Mouse (Mus musculus) stomach, embryonic 16.5 days (tissue): ENCODE data around the gene Mob4. TPM values are rescaled to one million over a fixed set of nuclear protein-coding genes. Genes with fewer than 3 reads are reported as not detected.

Experiments
- ATAC-seq: fragments of 200-750 bp; cut with Nextera tagmentation; 2 replicates; pipeline ENCODE4 v1.8.0; 2017; ENCODE audit warnings: moderate number of reproducible peaks, moderate TSS enrichment; ENCODE audit not compliant: insufficient read depth, low FRiP score
- H3K27ac ChIP-seq: fragments of 300-500 bp; sonication (generic); 2 replicates; pipeline ENCODE4 v1.5.1; 2014; ENCODE audit warnings: low read length
- H3K27me3 ChIP-seq: fragments of 300-500 bp; sonication (generic); 2 replicates; pipeline ENCODE4 v1.6.1; 2014; ENCODE audit warnings: low read length, control low read depth, mixed read lengths; ENCODE audit not compliant: control insufficient read depth, insufficient read depth
- H3K36me3 ChIP-seq: fragments of 300-500 bp; sonication (generic); 2 replicates; pipeline ENCODE4 v1.6.1; 2014; ENCODE audit warnings: low read length; ENCODE audit not compliant: control insufficient read depth, insufficient read depth
- H3K4me1 ChIP-seq: fragments of 300-500 bp; sonication (generic); 2 replicates; pipeline ENCODE4 v1.6.1; 2014; ENCODE audit warnings: low read length, control low read depth, mixed read lengths; ENCODE audit not compliant: control insufficient read depth, insufficient read depth
- H3K4me2 ChIP-seq: fragments of 300-500 bp; sonication (generic); 2 replicates; pipeline ENCODE4 v1.6.1; 2014; ENCODE audit warnings: low read depth, low read length, mixed read lengths
- H3K4me3 ChIP-seq: fragments of 300-500 bp; sonication (generic); replicated peaks from 2 replicates; pipeline ENCODE4 v1.5.1; 2014; ENCODE audit warnings: mild to moderate bottlenecking, low read length
- H3K9ac ChIP-seq: fragments of 300-500 bp; sonication (generic); 2 replicates; pipeline ENCODE4 v1.6.1; 2014; ENCODE audit warnings: low read length
- H3K9me3 ChIP-seq: fragments of 300-500 bp; sonication (generic); replicated peaks from 2 replicates; pipeline ENCODE4 v1.6.1; 2016; ENCODE audit warnings: low read length, control low read depth; ENCODE audit not compliant: control insufficient read depth
- WGBS: fragments of 180-500 bp; shearing (Covaris S2); extraction: QIAGEN DNeasy Blood & Tissue Kit; methylation state at CpG from one replicate; pipeline ENCODE4 v1.1.7; 2014; 5-methylcytosine and 5-hydroxymethylcytosine counted together
- polyA plus RNA-seq: library from polyadenylated mRNA; unstranded; fragments of >200 nt; fragmentation: Nextera tagmentation; extraction: Ambion mirVana; gene quantifications from 2 replicates; pipeline ENCODE4 v1.2.1, GENCODE M21; 2015

Mob4 gene
- polyA plus RNA-seq, 1 experiment from 2014 or later = 153 TPM

DNA sequence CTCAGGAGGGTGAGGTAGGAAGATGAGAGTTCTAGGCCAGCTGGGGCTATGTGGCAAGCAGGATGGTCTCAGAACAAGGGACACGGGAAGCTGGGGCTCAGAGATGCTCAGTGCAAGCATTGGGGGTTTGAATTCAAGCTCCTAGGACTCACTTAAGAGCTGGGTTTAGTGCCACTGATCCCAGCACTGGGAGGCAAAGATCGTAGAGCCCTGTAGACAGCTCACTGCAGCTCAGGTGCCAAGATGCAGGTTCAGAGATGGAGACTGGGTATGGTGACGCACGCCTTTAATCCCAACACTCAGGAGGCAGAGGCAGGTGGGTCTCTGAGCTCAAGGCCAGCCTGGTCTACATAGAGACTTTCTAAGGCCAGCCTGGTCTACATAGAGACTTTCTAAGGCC is 26.3 kb downstream of the Mob4 start:
- ATAC-seq = no peak
- Histone ChIP-seq H3K4me3 (no peak overlapping the region), H3K9me3 (no peaks in the 10 kb centered on the region), H3K27me3 (no peaks in the 10 kb centered on the region), H3K4me2 (no peak overlapping the region), H3K4me1 (no peaks in the 10 kb centered on the region), H3K9ac (no peak overlapping the region), H3K27ac (no peak overlapping the region), H3K36me3 (peaks cover 14% of the 10 kb centered on the region)
- 96% methylated on average over 4 of the region's 4 CpGs for WGBS

DNA sequence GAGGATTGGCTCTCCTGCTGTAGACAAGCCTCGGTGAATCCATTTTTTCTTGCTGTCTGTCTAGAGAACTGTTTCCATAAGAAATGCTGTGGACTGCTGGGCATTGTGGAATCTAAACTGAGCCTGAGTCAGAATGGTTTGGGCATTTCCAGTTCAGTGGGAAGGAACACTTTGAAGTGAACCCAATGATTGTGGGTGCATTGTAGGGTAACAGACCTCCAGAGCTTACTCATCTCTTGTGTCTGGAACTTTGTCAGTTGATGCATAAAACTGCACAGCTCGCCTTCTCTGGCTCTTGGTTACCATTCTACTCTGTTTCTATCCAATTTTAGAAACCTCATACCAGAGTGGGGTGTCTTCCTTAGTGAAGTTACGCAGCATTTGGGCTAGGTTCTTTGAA is 27.2 kb downstream of the Mob4 start:
- Histone ChIP-seq H3K4me2 (no peak overlapping the region), H3K36me3 (peaks cover 13% of the 10 kb centered on the region), H3K4me3 (no peak overlapping the region), H3K9ac (no peak overlapping the region), H3K27me3 (no peaks in the 10 kb centered on the region), H3K9me3 (no peaks in the 10 kb centered on the region), H3K4me1 (no peaks in the 10 kb centered on the region), H3K27ac (no peak overlapping the region)
- ATAC-seq = no peak
- 92% methylated on average over 3 of the region's 3 CpGs for WGBS

DNA sequence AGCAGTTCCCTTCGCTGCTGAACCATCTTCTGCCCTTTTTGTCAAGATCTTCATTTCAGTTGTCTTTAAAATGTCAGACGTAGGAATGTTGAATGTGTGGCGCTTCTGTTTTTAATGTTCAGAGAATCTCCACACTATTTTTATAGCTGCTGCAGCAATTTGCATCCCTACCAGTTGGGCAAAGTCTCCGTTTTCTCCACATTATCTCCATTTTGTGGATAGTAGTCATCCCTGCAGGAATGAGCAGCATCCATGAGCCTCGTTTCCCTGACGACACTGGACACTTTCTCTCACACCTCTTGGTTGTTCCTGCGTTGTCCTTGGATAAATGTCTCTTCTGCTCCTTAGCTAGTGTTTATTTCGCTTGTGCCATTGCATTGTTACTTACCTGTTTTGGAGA is 27.8 kb downstream of the Mob4 start:
- no peak for ATAC-seq
- H3K9me3 ChIP-seq = no peaks in the 10 kb centered on the region

DNA sequence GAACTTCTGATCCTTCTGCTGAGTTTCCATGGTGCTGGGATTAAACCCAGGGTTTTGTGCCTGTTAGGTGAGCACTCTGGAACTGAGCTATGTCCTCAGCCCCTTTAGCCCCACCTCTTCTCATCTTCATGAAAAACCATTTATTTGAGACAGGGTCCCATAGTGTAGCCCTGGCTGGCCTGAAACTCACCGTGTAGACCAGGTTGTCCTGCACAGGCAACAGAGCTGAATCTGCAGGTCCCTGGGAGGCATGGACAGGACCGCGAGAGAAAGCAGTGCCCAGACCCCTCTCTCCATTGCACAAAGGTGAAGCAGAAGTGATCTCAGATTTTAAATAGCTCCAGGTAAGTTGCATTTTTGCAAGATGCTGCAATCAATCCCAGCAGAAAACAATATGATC is 29.2 kb downstream of the Mob4 start:
- Histone ChIP-seq H3K4me1 (no peaks in the 10 kb centered on the region), H3K4me2 (no peak overlapping the region), H3K36me3 (peaks cover 13% of the 10 kb centered on the region), H3K4me3 (no peak overlapping the region), H3K9ac (no peak overlapping the region), H3K27me3 (no peaks in the 10 kb centered on the region), H3K27ac (no peak overlapping the region), H3K9me3 (no peaks in the 10 kb centered on the region)
- ATAC-seq = no peak
- WGBS = 88% methylated on average over 3 of the region's 3 CpGs

More for the DNA sequence above, 27.8 kb downstream of the Mob4 start:
- Histone ChIP-seq H3K4me2 (no peak overlapping the region), H3K27ac (no peak overlapping the region), H3K4me1 (no peaks in the 10 kb centered on the region), H3K36me3 (peaks cover 13% of the 10 kb centered on the region), H3K4me3 (no peak overlapping the region), H3K9ac (no peak overlapping the region), H3K27me3 (no peaks in the 10 kb centered on the region)
- 88% methylated on average over 8 of the region's 8 CpGs for WGBS

DNA sequence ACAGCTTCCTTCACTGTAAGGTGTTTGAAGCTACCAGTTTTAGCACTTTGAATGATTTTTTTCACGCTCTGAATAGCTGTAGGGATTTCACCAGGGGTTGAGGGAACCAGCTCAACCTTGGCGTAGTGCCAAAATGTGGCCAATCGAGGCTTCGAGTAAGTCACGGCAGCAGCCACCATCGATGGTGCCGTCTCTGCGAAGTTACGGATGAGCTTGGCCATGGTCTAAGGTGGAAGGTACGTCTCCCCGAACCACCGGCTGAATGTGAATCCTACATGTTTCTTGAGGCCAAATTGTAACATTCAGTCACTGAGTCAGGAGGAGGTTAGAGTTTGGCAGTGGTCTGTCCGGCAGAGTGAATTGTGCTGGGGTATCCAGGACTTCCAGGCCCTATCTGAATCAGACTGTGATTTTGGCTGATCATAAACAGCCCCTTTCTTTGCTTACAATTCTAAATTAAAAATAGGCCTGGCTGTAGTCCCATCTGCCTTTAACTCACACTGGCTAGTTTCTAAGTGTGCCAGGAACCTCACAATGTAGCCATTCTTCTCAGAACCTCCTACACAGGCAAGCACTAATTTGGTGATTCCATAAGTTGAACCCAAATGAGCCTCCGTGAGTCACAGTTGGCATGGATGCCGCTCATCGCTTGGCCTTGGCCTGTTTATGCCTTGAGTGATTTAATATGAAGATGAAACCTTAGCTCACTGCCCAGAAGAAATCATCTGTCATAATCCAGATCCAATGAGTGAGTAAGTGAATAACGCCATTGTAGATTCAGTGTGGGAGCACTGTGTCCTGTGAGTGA is 30.0 kb downstream of the Mob4 start:
- WGBS = 87% methylated on average over 17 of the region's 17 CpGs
- peak; percentile 16; the same call in 1 of the 2 replicates for ATAC-seq
- no peaks in the 10 kb centered on the region for H3K4me1 ChIP-seq
- no peak overlapping the region for H3K9ac ChIP-seq
- H3K36me3 ChIP-seq = peaks cover 12% of the 10 kb centered on the region; the same call in 1 of the 2 replicates
- H3K27me3 ChIP-seq = no peaks in the 10 kb centered on the region
- no peaks in the 10 kb centered on the region for H3K9me3 ChIP-seq
- no peak overlapping the region for H3K27ac ChIP-seq
- H3K4me2 ChIP-seq = no peak overlapping the region
- H3K4me3 ChIP-seq = no peak overlapping the region

DNA sequence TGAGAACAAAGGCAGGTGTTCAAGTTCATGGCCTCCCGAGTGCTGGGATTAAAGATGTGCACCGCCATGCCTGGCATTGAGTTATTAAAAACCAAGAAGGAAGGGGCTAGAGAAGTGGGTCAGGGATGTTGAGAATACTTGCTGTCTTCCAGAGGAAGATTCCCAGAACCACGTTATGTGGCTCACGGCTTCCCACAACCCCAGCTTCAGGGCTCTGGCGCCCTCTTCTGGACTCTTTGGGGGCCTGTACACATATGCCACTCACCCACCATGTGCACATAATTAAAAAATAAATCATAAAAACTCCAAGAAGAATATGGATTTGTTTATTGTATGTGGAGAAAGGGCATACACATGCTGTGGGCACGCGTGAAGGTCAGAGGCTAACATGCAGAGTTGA is 30.9 kb downstream of the Mob4 start:
- no peak overlapping the region for H3K4me3 ChIP-seq
- no peak for ATAC-seq
- no peaks in the 10 kb centered on the region for H3K27me3 ChIP-seq
- no peak overlapping the region for H3K4me2 ChIP-seq
- H3K9me3 ChIP-seq = no peaks in the 10 kb centered on the region
- peaks cover 3% of the 10 kb centered on the region; the same call in 1 of the 2 replicates for H3K36me3 ChIP-seq
- no peak overlapping the region for H3K27ac ChIP-seq
- no peak overlapping the region for H3K9ac ChIP-seq
- WGBS = 74% methylated on average over 7 of the region's 7 CpGs
- no peaks in the 10 kb centered on the region for H3K4me1 ChIP-seq

DNA sequence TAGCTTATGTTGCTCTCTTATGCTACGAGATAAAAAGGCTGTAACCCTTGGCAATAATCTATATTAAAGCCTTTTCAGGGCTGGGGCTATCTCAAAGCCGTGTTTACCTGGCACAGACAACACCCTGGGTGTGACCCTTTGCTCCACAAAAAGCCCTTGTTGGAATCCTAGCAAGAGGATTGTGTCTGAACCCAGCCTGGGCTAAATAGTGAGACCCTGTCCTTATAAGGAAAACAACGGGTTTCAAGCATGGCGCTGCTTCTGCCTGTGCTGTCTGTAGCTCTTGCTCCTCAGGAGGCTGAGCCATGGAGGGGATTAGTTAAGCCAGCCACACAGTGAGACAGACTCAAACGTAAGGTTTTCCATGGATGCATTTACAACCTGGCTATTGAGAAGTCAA is 31.8 kb downstream of the Mob4 start:
- Histone ChIP-seq H3K4me1 (no peaks in the 10 kb centered on the region), H3K36me3 (no peaks in the 10 kb centered on the region), H3K9ac (no peak overlapping the region), H3K27ac (no peak overlapping the region), H3K4me2 (no peak overlapping the region), H3K27me3 (no peaks in the 10 kb centered on the region), H3K9me3 (no peaks in the 10 kb centered on the region), H3K4me3 (no peak overlapping the region)
- no peak for ATAC-seq
- 69% methylated on average over 5 of the region's 5 CpGs for WGBS

DNA sequence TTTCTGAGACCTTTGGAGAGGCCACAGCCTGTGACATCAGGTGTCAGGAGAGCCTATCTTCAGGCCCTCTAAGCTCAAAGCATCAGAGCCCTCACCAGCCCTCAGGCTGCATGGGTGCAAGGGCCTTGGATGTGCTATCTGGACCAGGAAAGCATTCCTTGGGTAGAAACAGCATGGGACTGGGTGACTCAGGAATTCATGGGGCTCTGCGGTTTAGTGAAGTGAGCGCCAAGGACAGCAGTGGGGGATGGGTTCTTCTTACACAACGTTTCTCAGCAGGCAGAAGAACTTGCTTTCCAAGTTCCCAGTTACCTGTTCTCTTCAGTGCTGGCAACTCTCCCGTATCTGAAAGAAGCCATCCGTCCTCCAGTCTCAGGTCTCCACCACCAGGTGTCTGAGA is 33.0 kb downstream of the Mob4 start:
- ATAC-seq = 0 out of 2 replicates have a peak, but pooled peaks have one; percentile 6
- WGBS = 52% methylated on average over 5 of the region's 5 CpGs

DNA sequence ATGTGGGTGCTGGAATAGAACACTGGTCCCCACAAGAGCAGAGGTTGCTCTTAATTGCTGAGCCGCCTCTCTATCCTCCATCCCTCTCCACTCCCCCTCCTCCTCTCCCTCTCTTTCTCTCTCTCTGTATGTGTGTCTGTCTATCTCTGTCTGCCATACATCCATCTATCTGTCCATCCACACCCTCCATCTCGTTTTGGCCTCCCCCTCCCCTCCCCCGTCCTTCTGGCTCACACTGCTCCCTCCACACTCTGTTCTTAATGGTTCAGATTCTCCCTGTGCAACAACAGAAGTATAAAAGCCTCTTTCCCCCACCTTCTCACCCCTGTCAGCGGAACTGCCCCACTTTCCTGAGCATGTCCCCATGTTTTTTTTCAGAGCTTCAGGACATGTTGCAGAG is 36.5 kb downstream of the Mob4 start:
- Histone ChIP-seq H3K4me2 (no peak overlapping the region), H3K27me3 (no peaks in the 10 kb centered on the region), H3K9me3 (peaks cover 7% of the 10 kb centered on the region; the same call in 1 of the 2 replicates), H3K4me3 (no peak overlapping the region), H3K9ac (no peak overlapping the region), H3K36me3 (no peaks in the 10 kb centered on the region), H3K4me1 (no peaks in the 10 kb centered on the region), H3K27ac (no peak overlapping the region)
- WGBS = 81% methylated on average over 4 of the region's 4 CpGs
- ATAC-seq = no peak

More for the DNA sequence above, 33.0 kb downstream of the Mob4 start:
- H3K4me3 ChIP-seq = no peak overlapping the region
- no peaks in the 10 kb centered on the region for H3K27me3 ChIP-seq
- H3K9me3 ChIP-seq = 0 out of 2 replicates have a peak, but pooled peaks cover 2% of the 10 kb centered on the region
- no peaks in the 10 kb centered on the region for H3K4me1 ChIP-seq
- H3K36me3 ChIP-seq = no peaks in the 10 kb centered on the region
- no peak overlapping the region for H3K9ac ChIP-seq
- H3K4me2 ChIP-seq = no peak overlapping the region
- H3K27ac ChIP-seq = no peak overlapping the region
